Mouse (Mus musculus) colon, adult 2 months (tissue): ENCODE data around the gene Stxbp5. TPM values are rescaled to one million over a fixed set of nuclear protein-coding genes. Genes with fewer than 3 reads are reported as not detected.

ENCODE experiments used
- polyA plus RNA-seq: library from polyadenylated mRNA; depleted of rRNA; stranded (reverse); fragments of >200 nt; gene quantifications from 2 replicates; pipeline ENCODE4 v1.2.3, GENCODE M21; 2012; rRNA removed

Gene Stxbp5
- 10.6 and 15.0 TPM in 2 replicates for polyA plus RNA-seq

GRCm38 (mm10) chr10:9901071-9901696 lies at the start of gene Stxbp5:
Gene Stxbp5 (minus strand): TSS chr10:9901079.

Other genes starting within 250 kb of the Stxbp5 start
- gene Samd5, start 225.9 kb downstream of the Stxbp5 start, polyA plus RNA-seq, result 0.81 and 1.2 TPM in 2 replicates